Mouse (Mus musculus): ENCODE measurements around the gene Rac1. TPM values are rescaled to one million over a fixed set of nuclear protein-coding genes. Genes with fewer than 3 reads are reported as not detected.

Gene Rac1
- polyA plus RNA-seq, 1 experiment from 2014 or later = 463 TPM

DNA sequence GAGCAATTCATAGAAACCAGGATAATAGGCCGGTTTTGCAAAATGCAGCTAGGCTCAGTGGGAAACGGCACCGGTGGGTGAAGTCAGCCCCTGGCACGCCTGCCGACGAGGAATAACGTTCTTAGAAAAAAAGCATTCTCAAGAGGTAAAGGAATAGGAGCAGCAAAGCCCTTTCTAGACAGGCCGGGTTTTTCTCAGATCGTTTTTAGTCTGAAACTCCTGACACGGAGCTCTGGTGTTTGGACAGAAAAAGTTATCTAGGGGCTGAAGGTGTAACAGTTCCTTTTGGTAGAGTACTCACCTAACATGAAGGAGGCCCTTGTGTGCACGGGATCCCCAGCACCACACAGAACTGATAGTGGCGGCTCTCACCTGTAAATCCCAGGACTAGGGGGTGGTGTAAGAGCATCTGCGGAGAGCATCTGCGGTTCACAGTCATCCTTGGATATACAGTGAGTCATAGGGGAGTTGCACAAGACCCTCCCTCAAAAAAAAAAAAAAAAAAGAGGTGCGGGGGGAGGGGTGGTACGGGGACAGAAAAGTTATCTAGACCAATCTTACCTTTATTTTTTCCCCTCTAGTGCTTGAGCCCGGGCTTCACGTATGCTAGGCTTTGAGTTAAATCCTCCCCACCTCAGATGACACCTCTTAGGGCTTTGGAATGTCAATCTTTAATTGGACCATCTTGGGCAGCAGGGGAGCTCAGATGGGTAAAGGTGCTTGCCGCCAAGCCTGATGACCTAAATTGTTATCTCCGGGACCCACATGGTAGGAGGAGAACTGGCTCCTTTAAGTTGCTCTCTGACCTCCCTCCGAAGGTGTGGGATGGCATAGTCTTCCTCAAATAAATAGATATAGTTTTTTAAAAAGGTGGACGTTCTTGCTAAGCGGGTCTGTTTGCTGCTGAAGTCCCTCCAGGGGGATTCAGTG lies 62.4 kb downstream of the Rac1 start:
- WGBS = 41% methylated on average over 23 of the region's 23 CpGs
- H3K4me1 ChIP-seq (ENCODE audit: control insufficient read depth, insufficient read depth, low read length) = peaks cover 15% of the 10 kb centered on the region
- H3K4me2 ChIP-seq (ENCODE audit: low read length) = peak overlapping the region; percentile 83
- H3K9me3 ChIP-seq (ENCODE audit: control insufficient read depth, low read length) = no peaks in the 10 kb centered on the region
- ATAC-seq (ENCODE audit: low FRiP score, low TSS enrichment) (no peak), DNase-seq (no peak)
- peaks cover 22% of the 10 kb centered on the region for H3K36me3 ChIP-seq (ENCODE audit: control insufficient read depth, insufficient read depth, low read length)
- no peaks in the 10 kb centered on the region for H3K27me3 ChIP-seq (ENCODE audit: control insufficient read depth, insufficient read depth, low read length)
- H3K4me3 ChIP-seq (replicated peaks; ENCODE audit: low read depth, low read length) = peak overlapping the region; percentile 78
- peak overlapping the region; percentile 78 for H3K9ac ChIP-seq (replicated peaks; ENCODE audit: low read length)
- H3K27ac ChIP-seq (replicated peaks; ENCODE audit: low read depth, low read length) = no peak overlapping the region

DNA sequence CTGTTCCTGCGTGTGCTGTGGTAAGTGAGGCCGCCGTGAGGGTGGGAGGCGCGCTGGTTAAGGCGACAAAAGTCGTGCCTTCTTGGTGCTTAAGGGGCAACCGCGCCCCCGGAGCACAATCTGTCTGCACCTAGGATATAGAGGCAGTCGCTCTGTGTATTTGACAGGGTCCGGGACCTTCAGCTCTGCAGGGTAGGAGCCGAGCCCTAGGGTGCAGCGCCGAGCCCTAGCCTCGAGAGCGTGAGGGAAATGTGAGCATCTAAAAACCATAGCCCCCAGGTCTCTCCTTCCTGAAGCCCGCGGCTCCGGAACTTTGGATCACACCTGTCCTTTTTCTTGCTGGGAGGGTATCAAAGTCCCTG lies 63.1 kb downstream of the Rac1 start:
- peaks cover 15% of the 10 kb centered on the region for H3K4me1 ChIP-seq (ENCODE audit: control insufficient read depth, insufficient read depth, low read length)
- ATAC-seq (ENCODE audit: low FRiP score, low TSS enrichment) (peak; percentile 68; the same call in 1 of the 2 replicates), DNase-seq (no peak)
- H3K36me3 ChIP-seq (ENCODE audit: control insufficient read depth, insufficient read depth, low read length) = peaks cover 22% of the 10 kb centered on the region
- H3K9ac ChIP-seq (replicated peaks; ENCODE audit: low read length) = peak overlapping the region; percentile 78
- no peaks in the 10 kb centered on the region for H3K27me3 ChIP-seq (ENCODE audit: control insufficient read depth, insufficient read depth, low read length)
- under 1% methylated on average over 20 of the region's 20 CpGs for WGBS
- no peaks in the 10 kb centered on the region for H3K9me3 ChIP-seq (ENCODE audit: control insufficient read depth, low read length)
- peak overlapping the region; percentile 77 for H3K27ac ChIP-seq (replicated peaks; ENCODE audit: low read depth, low read length)
- H3K4me3 ChIP-seq (replicated peaks; ENCODE audit: low read depth, low read length) = peak overlapping the region; percentile 78
- H3K4me2 ChIP-seq (ENCODE audit: low read length) = peak overlapping the region; percentile 83

DNA sequence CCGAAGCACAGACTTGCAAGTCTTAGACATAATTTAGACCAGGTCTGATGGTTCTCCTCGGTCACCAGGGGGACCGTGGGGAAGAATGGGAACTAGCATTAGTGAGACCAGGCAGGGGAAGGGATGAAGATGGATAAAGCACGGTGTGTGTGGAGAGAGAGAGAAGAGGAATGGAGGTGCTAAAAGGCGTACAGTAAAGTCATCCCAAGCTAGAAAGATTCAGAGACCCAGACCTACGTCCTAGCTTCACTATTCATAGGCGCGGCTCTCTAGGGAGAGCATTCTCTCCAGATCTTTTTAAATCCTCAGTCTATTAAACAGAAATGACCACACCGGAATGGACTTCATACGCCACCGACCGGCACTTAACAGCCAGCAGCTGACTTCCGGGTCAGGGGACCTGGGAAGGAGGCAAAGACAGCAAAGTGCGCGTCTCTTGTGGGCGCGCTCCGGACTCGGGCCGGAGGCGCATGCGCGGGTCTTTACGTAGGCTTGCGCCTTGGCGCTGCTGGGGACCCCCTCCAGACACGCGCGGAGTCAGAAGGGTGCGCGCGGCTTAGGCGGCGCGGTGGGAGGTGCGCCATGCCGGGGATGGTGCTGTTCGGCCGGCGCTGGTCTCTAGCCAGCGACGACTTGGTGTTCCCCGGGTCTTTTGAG lies 63.6 kb downstream of the Rac1 start, which contains the start of gene Daglb:
TSS of gene Daglb (plus strand) at position 485 of the 657 bp plus-strand sequence.
- H3K36me3 ChIP-seq (ENCODE audit: control insufficient read depth, insufficient read depth, low read length) = peaks cover 19% of the 10 kb centered on the region
- no peaks in the 10 kb centered on the region for H3K27me3 ChIP-seq (ENCODE audit: control insufficient read depth, insufficient read depth, low read length)
- no peaks in the 10 kb centered on the region for H3K9me3 ChIP-seq (ENCODE audit: control insufficient read depth, low read length)
- peak within 1 kb of the TSS; percentile 83 for H3K4me2 ChIP-seq (ENCODE audit: low read length)
- peak; percentile 91; the same call in 1 of the 2 replicates for ATAC-seq (ENCODE audit: low FRiP score, low TSS enrichment)
- DNase-seq = peak; percentile 98
- WGBS = 1% methylated on average over 43 of the region's 43 CpGs
- H3K4me3 ChIP-seq (replicated peaks; ENCODE audit: low read depth, low read length) = peak within 1 kb of the TSS; percentile 78
- H3K27ac ChIP-seq (replicated peaks; ENCODE audit: low read depth, low read length) = peak within 1 kb of the TSS; percentile 77
- peak within 1 kb of the TSS; percentile 78 for H3K9ac ChIP-seq (replicated peaks; ENCODE audit: low read length)
- H3K4me1 ChIP-seq (ENCODE audit: control insufficient read depth, insufficient read depth, low read length) = peaks cover 15% of the 10 kb centered on the region

DNA sequence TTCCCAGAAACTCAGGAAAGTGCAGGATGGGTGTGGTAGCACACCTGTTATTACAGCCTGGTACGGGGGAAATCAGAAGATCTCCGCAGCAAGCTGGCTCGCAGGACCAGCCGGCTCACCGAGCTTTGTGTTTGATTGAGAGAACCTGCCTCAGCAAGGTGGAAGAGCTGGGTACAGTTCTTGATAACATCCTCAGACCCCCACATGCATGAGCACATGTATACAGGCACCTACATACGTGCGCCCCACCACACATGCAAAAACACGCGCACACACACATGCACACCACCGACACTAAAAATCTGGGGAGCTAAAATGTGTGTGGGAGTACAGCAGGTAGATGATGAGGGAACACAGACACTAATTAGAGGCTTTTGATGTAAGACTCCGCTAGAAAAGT lies 64.2 kb downstream of the Rac1 start:
- ATAC-seq (ENCODE audit: low FRiP score, low TSS enrichment) (no peak), DNase-seq (peak; percentile 0)
- Histone ChIP-seq H3K36me3 (ENCODE audit: control insufficient read depth, insufficient read depth, low read length) (peaks cover 17% of the 10 kb centered on the region), H3K9me3 (ENCODE audit: control insufficient read depth, low read length) (no peaks in the 10 kb centered on the region), H3K4me1 (ENCODE audit: control insufficient read depth, insufficient read depth, low read length) (peaks cover 15% of the 10 kb centered on the region), H3K27ac (replicated peaks; ENCODE audit: low read depth, low read length) (peak overlapping the region; percentile 77; the same call in 1 of the 2 replicates), H3K9ac (replicated peaks; ENCODE audit: low read length) (peak overlapping the region; percentile 78), H3K27me3 (ENCODE audit: control insufficient read depth, insufficient read depth, low read length) (no peaks in the 10 kb centered on the region), H3K4me3 (replicated peaks; ENCODE audit: low read depth, low read length) (peak overlapping the region; percentile 78), H3K4me2 (ENCODE audit: low read length) (peak overlapping the region; percentile 83)
- WGBS = 83% methylated on average over 11 of the region's 11 CpGs

Other genes with a start within 250 kb of the Rac1 start
- gene Zfp853, start 234.4 kb downstream of the Rac1 start, polyA plus RNA-seq (2014; fragmentation: Nextera tagmentation; extraction: Ambion mirVana) = 0.13 TPM in 1 of 2 replicates, not detected in the other
- 30.0 and 30.8 TPM in 2 replicates for gene E130309D02Rik, start 212.7 kb downstream of the Rac1 start, polyA plus RNA-seq (2014; fragmentation: Nextera tagmentation; extraction: Ambion mirVana)
- 75.1 and 84.3 TPM in 2 replicates for gene Zdhhc4, start 198.8 kb downstream of the Rac1 start, polyA plus RNA-seq (2014; fragmentation: Nextera tagmentation; extraction: Ambion mirVana)
- gene Grid2ip, start 170.7 kb downstream of the Rac1 start, polyA plus RNA-seq (2014; fragmentation: Nextera tagmentation; extraction: Ambion mirVana) = 0.29 and 0.31 TPM in 2 replicates
- 134 and 139 TPM in 2 replicates for gene Kdelr2, start 124.2 kb downstream of the Rac1 start, polyA plus RNA-seq (2014; fragmentation: Nextera tagmentation; extraction: Ambion mirVana)
- 17.6 and 17.8 TPM in 2 replicates for gene Daglb, start 63.5 kb downstream of the Rac1 start, polyA plus RNA-seq (2014; fragmentation: Nextera tagmentation; extraction: Ambion mirVana)
- 34.5 and 38.0 TPM in 2 replicates for gene Cyth3, start 94.4 kb upstream of the Rac1 start, polyA plus RNA-seq (2014; fragmentation: Nextera tagmentation; extraction: Ambion mirVana)
- 33.9 and 34.3 TPM in 2 replicates for gene Usp42, start 204.2 kb upstream of the Rac1 start, polyA plus RNA-seq (2014; fragmentation: Nextera tagmentation; extraction: Ambion mirVana)

Measured in midbrain, embryonic 14.5 days (tissue).